Mouse (Mus musculus) olfactory bulb, adult 2 months (tissue): ENCODE results near the gene Clca1.

Experiments
- CTCF ChIP-seq: fragments of 200-500 bp; IDR thresholded peaks from 2 replicates; pipeline ENCODE4 v1.5.1; 2012; ENCODE audit warnings: low read depth, mild to moderate bottlenecking, low read length, moderate library complexity; ENCODE audit not compliant: insufficient read depth
- POLR2A ChIP-seq: fragments of 200-500 bp; IDR thresholded peaks from 2 replicates; pipeline ENCODE4 v1.6.1; 2012; ENCODE audit warnings: mild to moderate bottlenecking, low read depth, low read length, moderate library complexity; ENCODE audit not compliant: insufficient read depth

DNA sequence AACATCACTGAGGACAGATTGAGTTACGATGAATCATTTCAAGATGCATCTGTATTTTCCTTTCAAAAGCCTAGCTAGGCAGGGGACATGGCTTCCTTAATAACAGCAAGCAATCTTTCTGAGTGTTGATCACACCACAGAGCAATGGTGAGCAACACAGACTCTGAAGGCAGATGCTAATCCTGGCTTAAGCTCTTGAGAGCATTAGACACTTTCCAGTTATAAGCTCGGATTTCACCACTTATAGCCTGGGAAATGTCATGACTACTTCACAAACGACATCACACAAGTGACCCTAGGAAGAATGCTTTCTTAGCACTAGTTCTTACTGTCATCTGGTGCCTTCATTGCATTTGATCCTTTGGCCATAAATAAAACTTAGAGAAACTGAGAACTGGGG lies 4.5 kb downstream of the Clca1 start:
- TF ChIP-seq CTCF (no peak), POLR2A (no peak)
